ENCODE assay signal across 12 mouse cellular contexts in the genomic region with DNA sequence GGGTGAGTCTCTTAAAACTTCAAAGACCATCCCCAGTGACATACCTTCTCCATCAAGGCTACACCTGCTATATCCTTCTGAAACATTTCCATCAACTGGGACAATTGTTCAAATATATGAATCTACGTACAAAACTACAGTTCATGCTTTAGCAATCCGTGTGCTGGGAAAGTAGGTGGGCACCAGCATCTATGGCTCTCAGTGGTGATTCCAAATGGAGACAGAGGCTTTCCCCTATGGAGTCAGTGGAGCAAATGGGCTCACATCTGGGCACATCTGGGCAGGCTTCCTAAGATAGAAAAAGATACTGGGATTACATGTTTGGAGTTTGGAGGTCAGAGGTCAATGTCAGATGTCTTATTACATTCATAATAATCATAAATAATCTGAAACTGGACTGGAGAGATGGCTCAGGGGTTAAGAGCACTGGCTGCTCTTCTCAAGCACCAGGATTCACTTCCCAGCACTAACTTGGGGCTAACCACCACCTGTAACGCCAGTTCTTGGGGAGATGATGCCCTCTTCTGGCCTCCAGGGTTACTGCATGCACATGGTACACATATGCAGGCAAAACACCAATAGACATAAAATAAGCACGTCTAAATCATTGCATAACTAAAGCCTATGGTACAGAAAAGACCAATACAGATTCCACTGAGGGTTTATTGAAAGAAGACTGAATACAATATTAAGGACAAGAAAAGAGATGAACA. TPM values are rescaled to one million over a fixed set of nuclear protein-coding genes. Genes with fewer than 3 reads are reported as not detected.
DNase-seq lines count a peak whose midpoint lies in the region; ATAC-seq and TF ChIP-seq lines count a peak whose summit lies in the region.
"Had no signal": no experiment of that assay in that cellular context is flagged by ENCODE, and none has a peak within 500 bp of the region (broad histone marks: within the 10 kb centered on the region; RNA-seq: fewer than 3 reads in every experiment).

No protein-coding gene starts in this region.

- no peak for TF ChIP-seq EP300 in liver, embryonic 14.5 days (IDR thresholded peaks at IDR 0.05; ENCODE audit: low read depth)

- no peaks in the 10 kb centered on the region; the same call in 1 of the 2 replicates for H3K79me2 ChIP-seq in liver, adult 2 months (ENCODE audit: control insufficient read depth, insufficient read depth, low read length)

- H3K4me2 ChIP-seq in liver, embryonic 12.5 days: no peak overlapping the region
- H3K4me2 ChIP-seq in liver, embryonic 14.5 days (ENCODE audit: low read depth): no peak overlapping the region
- H3K4me2 ChIP-seq: embryonic facial prominence, embryonic 12.5 days had no signal

- TF ChIP-seq CTCF in liver, adult 2 months (IDR thresholded peaks at IDR 0.05; ENCODE audit: low read depth, low read length): 0 out of 2 replicates have a peak, but pooled peaks have one; percentile 7
- TF ChIP-seq CTCF in liver, embryonic 14.5 days (IDR thresholded peaks at IDR 0.05; ENCODE audit: low read depth): peak; percentile 59

- no peak for DNase-seq in liver, adult 2 months (ENCODE audit: extremely low read depth, low read depth, low spot score)
- DNase-seq in B cell, adult 2 months: peak; percentile 62 to 63
- DNase-seq in ES-CJ7 (ENCODE audit: low read depth, low spot score): peak; percentile 52
- DNase-seq in liver, embryonic 14.5 days (ENCODE audit: low read depth in 3 of 3, low spot score in 3 of 3): no peak
- no peak for DNase-seq in gastrocnemius, adult 8-10 months (ENCODE audit: low spot score in 2 of 2)
- DNase-seq: cerebellum, adult 11 months; kidney, postnatal 10 days had no signal

- no peaks in the 10 kb centered on the region for H3K27me3 ChIP-seq in liver, adult 2 months (ENCODE audit: control insufficient read depth, insufficient read depth, low read length)
- H3K27me3 ChIP-seq in liver, embryonic 12.5 days (replicated peaks): peaks cover 7% of the 10 kb centered on the region; the same call in 1 of the 2 replicates
- no peaks in the 10 kb centered on the region for H3K27me3 ChIP-seq in liver, embryonic 14.5 days (ENCODE audit: control insufficient read depth, insufficient read depth, low read length)
- H3K27me3 ChIP-seq: embryonic facial prominence, embryonic 12.5 days had no signal

- no peak for TF ChIP-seq POLR2A in liver, adult 2 months (IDR thresholded peaks at IDR 0.05; ENCODE audit: extremely low read depth, insufficient read depth, low read length)

- H3K4me1 ChIP-seq in liver, adult 2 months (ENCODE audit: control insufficient read depth, insufficient read depth, low read length): no peaks in the 10 kb centered on the region
- H3K4me1 ChIP-seq in liver, embryonic 12.5 days: no peaks in the 10 kb centered on the region
- H3K4me1 ChIP-seq in liver, embryonic 14.5 days (replicated peaks; ENCODE audit: control insufficient read depth in 2 of 2, insufficient read depth in 2 of 2, low read length in 1 of 2): no peaks in the 10 kb centered on the region
- H3K4me1 ChIP-seq: embryonic facial prominence, embryonic 12.5 days had no signal

- no peaks in the 10 kb centered on the region for H3K36me3 ChIP-seq in liver, adult 2 months (ENCODE audit: control insufficient read depth, insufficient read depth, low read length)
- no peaks in the 10 kb centered on the region for H3K36me3 ChIP-seq in liver, embryonic 12.5 days
- H3K36me3 ChIP-seq in liver, embryonic 14.5 days (replicated peaks; ENCODE audit: control insufficient read depth, insufficient read depth, low read depth): no peaks in the 10 kb centered on the region
- H3K36me3 ChIP-seq: embryonic facial prominence, embryonic 12.5 days had no signal

- ATAC-seq in liver, embryonic 12.5 days: no peak
- ATAC-seq in liver, embryonic 14.5 days (ENCODE audit: insufficient read depth): no peak
- ATAC-seq in activated CD4-positive, CD25-positive, alpha-beta regulatory T cell, adult 4 months: no peak

- 76% methylated on average over 4 of the region's 4 CpGs for WGBS in liver, adult 2 months
- 57% methylated on average over 4 of the region's 4 CpGs for WGBS in liver, embryonic 12.5 days (ENCODE audit: insufficient replicate concordance)
- 57% methylated on average over 4 of the region's 4 CpGs for WGBS in liver, embryonic 14.5 days (ENCODE audit: insufficient replicate concordance)

- H3K4me3 ChIP-seq in liver, adult 2 months (ENCODE audit: insufficient read depth, low read depth, low read length): no peak overlapping the region
- no peak overlapping the region for H3K4me3 ChIP-seq in liver, embryonic 12.5 days
- no peak overlapping the region for H3K4me3 ChIP-seq in liver, embryonic 14.5 days (ENCODE audit: insufficient read depth in 1 of 2, low read depth in 2 of 2, low read length in 2 of 2)
- H3K4me3 ChIP-seq: embryonic facial prominence, embryonic 12.5 days; myocyte had no signal

- H3K27ac ChIP-seq in liver, adult 2 months (replicated peaks; ENCODE audit: insufficient read depth, low read depth, low read length): no peak overlapping the region
- H3K27ac ChIP-seq in liver, embryonic 12.5 days: no peak overlapping the region
- no peak overlapping the region for H3K27ac ChIP-seq in liver, embryonic 14.5 days
- H3K27ac ChIP-seq: embryonic facial prominence, embryonic 12.5 days had no signal

- H3K9ac ChIP-seq in liver, adult 2 months (ENCODE audit: low read depth, low read length): no peak overlapping the region
- H3K9ac ChIP-seq in liver, embryonic 12.5 days: no peak overlapping the region
- no peak overlapping the region for H3K9ac ChIP-seq in liver, embryonic 14.5 days (replicated peaks)
- H3K9ac ChIP-seq: embryonic facial prominence, embryonic 12.5 days had no signal

- no peaks in the 10 kb centered on the region for H3K9me3 ChIP-seq in liver, embryonic 12.5 days (replicated peaks)
- no peaks in the 10 kb centered on the region for H3K9me3 ChIP-seq in liver, embryonic 14.5 days (ENCODE audit: control insufficient read depth, low read length)
- H3K9me3 ChIP-seq: embryonic facial prominence, embryonic 12.5 days had no signal

RNA-seq across cellular contexts. Expression of gene Slfn2, which starts 3.2 kb away (rescaled TPM):
- 5.6 and 8.7 TPM in 2 replicates for total RNA-seq in liver, adult 2 months (2014; rRNA removed)
- polyA plus RNA-seq in liver, adult 2 months (2012; rRNA removed): 0.95 and 1.5 TPM in 2 replicates
- polyA plus RNA-seq in liver, embryonic 12.5 days (2016; fragmentation: Nextera tagmentation; extraction: Ambion mirVana): 3.5 and 3.6 TPM in 2 replicates
- 2.4 and 3.6 TPM in 2 replicates for polyA plus RNA-seq in liver, embryonic 14.5 days (2012; rRNA removed)
- 7.4 and 8.8 TPM in 2 replicates for polyA plus RNA-seq in liver, embryonic 14.5 days (2014; fragmentation: Nextera tagmentation; extraction: Ambion mirVana)
- total RNA-seq in gastrocnemius, adult 8-10 months (2022): under 1 TPM; 0.48 to 0.62 (median 0.56) TPM
- 100 to 1,000 TPM; 893 to 932 TPM for polyA plus RNA-seq in activated CD4-positive, CD25-positive, alpha-beta regulatory T cell, adult 4 months (2017; shearing (Covaris generic))

RNA-seq across cellular contexts. Expression of gene Slfn8, which starts 47.5 kb away (rescaled TPM):
- total RNA-seq in liver, adult 2 months (2014; rRNA removed): 2.6 and 4.4 TPM in 2 replicates
- polyA plus RNA-seq in liver, adult 2 months (2012; rRNA removed): 0.30 and 0.50 TPM in 2 replicates
- polyA plus RNA-seq in liver, embryonic 12.5 days (2016; fragmentation: Nextera tagmentation; extraction: Ambion mirVana): 0.38 and 0.72 TPM in 2 replicates
- 0.09 and 0.18 TPM in 2 replicates for polyA plus RNA-seq in liver, embryonic 14.5 days (2012; rRNA removed)
- polyA plus RNA-seq in liver, embryonic 14.5 days (2014; fragmentation: Nextera tagmentation; extraction: Ambion mirVana): 0.22 and 0.37 TPM in 2 replicates
- total RNA-seq in gastrocnemius, adult 8-10 months (2022): under 1 TPM; 0.17 to 0.36 (median 0.33) TPM
- 10 to 100 TPM; 61.2 to 85.7 TPM for polyA plus RNA-seq in activated CD4-positive, CD25-positive, alpha-beta regulatory T cell, adult 4 months (2017; shearing (Covaris generic))
- polyA plus RNA-seq: myocyte had no signal

RNA-seq across cellular contexts. Expression of gene Slfn1, which starts 48.5 kb away (rescaled TPM):
- total RNA-seq in liver, adult 2 months (2014; rRNA removed): 0.27 and 0.74 TPM in 2 replicates
- polyA plus RNA-seq in liver, adult 2 months (2012; rRNA removed): 0.19 and 0.38 TPM in 2 replicates
- polyA plus RNA-seq in liver, embryonic 12.5 days (2016; fragmentation: Nextera tagmentation; extraction: Ambion mirVana): 0.08 and 0.13 TPM in 2 replicates
- polyA plus RNA-seq in liver, embryonic 14.5 days (2012; rRNA removed): 0.12 and 0.21 TPM in 2 replicates
- polyA plus RNA-seq in liver, embryonic 14.5 days (2014; fragmentation: Nextera tagmentation; extraction: Ambion mirVana): 0.08 and 0.28 TPM in 2 replicates
- total RNA-seq in gastrocnemius, adult 8-10 months (2022): not detected
- 100 to 1,000 TPM; 280 to 284 TPM for polyA plus RNA-seq in activated CD4-positive, CD25-positive, alpha-beta regulatory T cell, adult 4 months (2017; shearing (Covaris generic))
- total RNA-seq: left cerebral cortex, postnatal 10 days had no signal
- polyA plus RNA-seq: myocyte had no signal

Comparison
In these comparisons a context has a peak if more than half of its experiments do, and no peak if none do; other contexts are left out.
1. DNase-seq: peak in B cell, adult 2 months (2 of 2) and ES-CJ7 (single experiment); none in liver, adult 2 months (single experiment), liver, embryonic 14.5 days (0 of 3) and gastrocnemius, adult 8-10 months (0 of 2).
2. RNA of gene Slfn2, which starts 3.2 kb away (polyA plus RNA-seq): 893 to 932 TPM in activated CD4-positive, CD25-positive, alpha-beta regulatory T cell, adult 4 months; 2.4 to 8.8 TPM in liver, embryonic 14.5 days, 3.5 to 3.6 TPM in liver, embryonic 12.5 days and 0.95 to 1.5 TPM in liver, adult 2 months; every median in the first group is over 10 times any median in the second.
3. RNA of gene Slfn8, which starts 47.5 kb away (polyA plus RNA-seq): 61.2 to 85.7 TPM in activated CD4-positive, CD25-positive, alpha-beta regulatory T cell, adult 4 months; 0.30 to 0.50 TPM in liver, adult 2 months, 0.38 to 0.72 TPM in liver, embryonic 12.5 days and 0.09 to 0.37 TPM in liver, embryonic 14.5 days; every median in the first group is over 10 times any median in the second.
4. RNA of gene Slfn1, which starts 48.5 kb away (polyA plus RNA-seq): 280 to 284 TPM in activated CD4-positive, CD25-positive, alpha-beta regulatory T cell, adult 4 months; 0.19 to 0.38 TPM in liver, adult 2 months, 0.08 to 0.28 TPM in liver, embryonic 14.5 days and 0.08 to 0.13 TPM in liver, embryonic 12.5 days; every median in the first group is over 100 times any median in the second.